Mouse (Mus musculus) liver, postnatal 0 days (tissue): ENCODE measurements at regions not wholly inside any gene's neighbourhood (a gene's known extent, or its start where the extent isn't known, plus 50 kb on each side); places are given as distances from the start of the nearest gene placed in this dataset.

ENCODE experiments used
- CTCF ChIP-seq: sonication (generic); IDR thresholded peaks from 2 replicates; pipeline ENCODE4 v1.5.1; 2016; ENCODE audit warnings: antibody characterized with exemption, low read depth
- EP300 ChIP-seq: IDR thresholded peaks from 2 replicates; pipeline ENCODE4 v1.6.1; 2016; ENCODE audit warnings: antibody characterized with exemption, low read depth, mild to moderate bottlenecking

DNA sequence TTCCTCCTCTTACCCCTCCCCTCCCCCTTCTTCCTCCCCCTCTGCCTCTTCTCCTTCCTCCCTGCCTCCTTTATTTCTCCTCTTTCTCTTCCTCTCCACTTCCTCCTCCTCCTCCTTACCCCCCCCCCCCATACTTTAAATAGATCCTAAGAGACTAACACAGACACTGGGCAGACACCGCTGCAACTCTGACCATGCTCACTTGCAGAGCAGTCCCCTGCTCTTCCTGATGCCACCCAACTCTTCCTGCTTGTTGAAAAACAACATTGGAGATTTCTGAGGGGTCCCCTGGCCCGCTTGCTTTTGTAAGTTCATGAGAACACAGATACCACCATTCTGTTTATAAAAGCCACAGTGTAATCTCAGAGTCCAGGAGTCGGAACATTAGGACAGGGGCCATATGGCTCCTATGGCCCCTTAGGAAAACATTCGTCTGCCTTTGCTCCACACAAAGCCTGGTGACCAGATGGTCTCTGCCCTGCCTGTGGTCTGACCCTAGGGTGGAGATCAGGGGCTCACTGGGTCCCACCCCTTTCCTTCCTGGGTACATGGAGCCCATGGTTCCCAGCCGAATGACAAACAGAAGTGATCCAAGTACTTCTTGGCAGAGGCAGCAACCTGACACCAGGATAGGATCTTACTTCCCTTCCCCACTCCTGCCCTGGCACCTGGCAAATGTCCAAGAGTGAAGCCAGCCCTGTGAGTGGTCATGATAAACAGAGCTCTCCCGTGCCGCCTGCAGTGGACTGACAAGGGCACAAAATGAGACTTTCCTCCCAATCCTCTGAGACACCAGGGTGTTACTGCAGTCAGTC is 123.1 kb downstream of the Ets2 start:
- TF ChIP-seq CTCF (no peak), EP300 (peak; percentile 81)
